28 mouse cellular contexts compared by ENCODE assay signal in the genomic region with DNA sequence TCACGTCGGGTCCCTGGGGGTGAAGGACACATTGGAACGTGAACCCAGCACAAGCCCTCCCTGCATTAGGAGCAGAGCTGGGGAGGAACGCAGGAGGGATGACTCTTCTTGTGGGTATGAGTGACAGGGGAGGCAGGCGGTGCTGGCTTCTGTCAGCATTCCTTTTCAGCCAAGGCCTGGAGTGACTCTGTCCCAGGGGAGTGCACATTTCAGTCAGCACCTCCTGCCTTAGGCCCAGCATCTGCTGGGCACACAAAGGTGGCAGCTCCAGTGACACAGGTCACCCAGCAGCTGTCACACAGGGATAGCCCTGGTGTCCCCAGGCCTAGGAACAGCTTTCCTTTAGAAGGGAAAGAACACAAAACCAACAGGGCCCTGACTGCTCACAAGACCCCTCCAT. TPM values are rescaled to one million over a fixed set of nuclear protein-coding genes. Genes with fewer than 3 reads are reported as not detected.
A peak's percentile ranks its signal among the peaks of the same experiment; 100 is the strongest.
DNase-seq lines count a peak whose midpoint lies in the region; ATAC-seq and TF ChIP-seq lines count a peak whose summit lies in the region.
"Had no signal": no experiment of that assay in that cellular context is flagged by ENCODE, and none has a peak within 500 bp of the region (broad histone marks: within the 10 kb centered on the region; RNA-seq: fewer than 3 reads in every experiment).

No protein-coding gene starts in this region.

- 0 out of 2 replicates have a peak, but pooled peaks cover 3% of the 10 kb centered on the region for H3K27me3 ChIP-seq in hindbrain, embryonic 10.5 days (ENCODE audit: insufficient read depth, poor library complexity, severe bottlenecking)
- H3K27me3 ChIP-seq in hindbrain, postnatal 0 days (ENCODE audit: insufficient read depth, low read length), result no peaks in the 10 kb centered on the region
- no peaks in the 10 kb centered on the region for H3K27me3 ChIP-seq in embryonic facial prominence, embryonic 15.5 days
- H3K27me3 ChIP-seq: forebrain, embryonic 15.5 days; hindbrain, embryonic 12.5 days; midbrain, embryonic 13.5 days; neural tube, embryonic 13.5 days had no signal

- TF ChIP-seq CTCF in hindbrain, postnatal 0 days (IDR thresholded peaks at IDR 0.05; ENCODE audit: low read depth), result no peak

- no peaks in the 10 kb centered on the region for H3K9me3 ChIP-seq in hindbrain, embryonic 10.5 days
- H3K9me3 ChIP-seq in hindbrain, postnatal 0 days (ENCODE audit: low read length), result no peaks in the 10 kb centered on the region
- no peaks in the 10 kb centered on the region for H3K9me3 ChIP-seq in embryonic facial prominence, embryonic 15.5 days (replicated peaks)
- H3K9me3 ChIP-seq: forebrain, embryonic 15.5 days; hindbrain, embryonic 12.5 days; midbrain, embryonic 13.5 days; neural tube, embryonic 13.5 days had no signal

- H3K4me1 ChIP-seq in hindbrain, embryonic 10.5 days (replicated peaks), result peaks cover 45% of the 10 kb centered on the region
- no peaks in the 10 kb centered on the region for H3K4me1 ChIP-seq in hindbrain, postnatal 0 days (ENCODE audit: insufficient read depth, low read length)
- H3K4me1 ChIP-seq in embryonic facial prominence, embryonic 15.5 days, result no peaks in the 10 kb centered on the region
- H3K4me1 ChIP-seq: forebrain, embryonic 15.5 days; hindbrain, embryonic 12.5 days; midbrain, embryonic 13.5 days; neural tube, embryonic 13.5 days had no signal

- no peak for ATAC-seq in hindbrain, postnatal 0 days
- ATAC-seq in embryonic facial prominence, embryonic 15.5 days (ENCODE audit: insufficient number of reproducible peaks, low FRiP score, low TSS enrichment, low read depth), result peak; percentile 26; the same call in 1 of the 2 replicates
- ATAC-seq: CD4-positive, CD25-positive, alpha-beta regulatory T cell, adult 4 months; forebrain, embryonic 15.5 days; inflammation-experienced regulatory T-cells, adult 6 months; midbrain, embryonic 13.5 days had no signal

- peak overlapping the region; percentile 20; the same call in 1 of the 2 replicates for H3K27ac ChIP-seq in hindbrain, embryonic 10.5 days
- H3K27ac ChIP-seq in hindbrain, postnatal 0 days, result no peak overlapping the region
- H3K27ac ChIP-seq in embryonic facial prominence, embryonic 15.5 days (replicated peaks), result no peak overlapping the region
- H3K27ac ChIP-seq: forebrain, embryonic 15.5 days; hindbrain, embryonic 12.5 days; liver, embryonic 14.5 days; macrophage; midbrain, embryonic 13.5 days; neural tube, embryonic 13.5 days had no signal

- peak; percentile 76 for DNase-seq in gastrocnemius, adult 18-20 months (ENCODE audit: low spot score)
- no peak for DNase-seq in gastrocnemius, postnatal 10 days
- no peak for DNase-seq in hindbrain, embryonic 10.5 days (ENCODE audit: low spot score)
- no peak for DNase-seq in hindbrain, postnatal 0 days (ENCODE audit: low spot score)
- DNase-seq in gastrocnemius, postnatal 36 days, result peak; percentile 28 to 39
- DNase-seq in retina, postnatal 1 day, result no peak
- DNase-seq: adrenal gland, postnatal 14 days; cerebellum, adult 11-12 months; cerebellum, adult 9-11 months; heart, postnatal 10 days; kidney, adult 11 months; kidney, postnatal 25 days; left cerebral cortex, postnatal 4 days; liver; lung, adult 2 months; lung, postnatal 10 days; thymus, postnatal 4 days had no signal

- no peak overlapping the region for H3K4me2 ChIP-seq in hindbrain, postnatal 0 days (ENCODE audit: low read depth, low read length)
- no peak overlapping the region for H3K4me2 ChIP-seq in embryonic facial prominence, embryonic 15.5 days (replicated peaks)
- H3K4me2 ChIP-seq: forebrain, embryonic 15.5 days; heart, embryonic 11.5 days; hindbrain, embryonic 12.5 days; midbrain, embryonic 13.5 days; neural tube, embryonic 13.5 days had no signal

- H3K36me3 ChIP-seq in hindbrain, embryonic 10.5 days, result peaks cover 66% of the 10 kb centered on the region
- H3K36me3 ChIP-seq in hindbrain, postnatal 0 days (ENCODE audit: insufficient read depth, low read length), result peaks cover 31% of the 10 kb centered on the region
- H3K36me3 ChIP-seq in embryonic facial prominence, embryonic 15.5 days, result peaks cover 25% of the 10 kb centered on the region

- H3K9ac ChIP-seq in hindbrain, postnatal 0 days (replicated peaks; ENCODE audit: low read length), result no peak overlapping the region
- H3K9ac ChIP-seq in embryonic facial prominence, embryonic 15.5 days, result no peak overlapping the region
- H3K9ac ChIP-seq: forebrain, embryonic 15.5 days; hindbrain, embryonic 12.5 days; liver, embryonic 14.5 days; midbrain, embryonic 13.5 days; neural tube, embryonic 13.5 days had no signal

- no peak overlapping the region for H3K4me3 ChIP-seq in hindbrain, embryonic 10.5 days
- H3K4me3 ChIP-seq in hindbrain, postnatal 0 days (ENCODE audit: low read length), result no peak overlapping the region
- H3K4me3 ChIP-seq in embryonic facial prominence, embryonic 15.5 days (replicated peaks), result no peak overlapping the region
- H3K4me3 ChIP-seq: forebrain, embryonic 15.5 days; hindbrain, embryonic 12.5 days; midbrain, embryonic 13.5 days; neural tube, embryonic 13.5 days had no signal

- intact Hi-C loops in gastrocnemius, postnatal 36 days (cut with DNase I), result no loop called here

- WGBS in hindbrain, embryonic 10.5 days, result 74% methylated on average over 5 of the region's 5 CpGs
- 69% methylated on average over 5 of the region's 5 CpGs for WGBS in hindbrain, postnatal 0 days
- 59% methylated on average over 5 of the region's 5 CpGs for WGBS in embryonic facial prominence, embryonic 15.5 days

RNA-seq across cellular contexts. Expression of a gene that starts 12.8 kb away (rescaled TPM):
- total RNA-seq in gastrocnemius, adult 18-20 months (2021), result under 1 TPM in 1 of 2 experiments, not detected in 1; 0.14 TPM
- under 1 TPM; 0.14 to 0.29 TPM for total RNA-seq in gastrocnemius, postnatal 10 days (2021)
- polyA plus RNA-seq in hindbrain, embryonic 10.5 days (2016; fragmentation: Nextera tagmentation; extraction: Ambion mirVana), result 15.1 and 29.1 TPM in 2 replicates
- total RNA-seq in hindbrain, postnatal 0 days (2014; rRNA removed), result 37.6 and 40.0 TPM in 2 replicates
- 15.5 and 16.6 TPM in 2 replicates for polyA plus RNA-seq in hindbrain, postnatal 0 days (2015; fragmentation: Nextera tagmentation; extraction: Ambion mirVana)
- 30.6 and 69.8 TPM in 2 replicates for polyA plus RNA-seq in embryonic facial prominence, embryonic 15.5 days (2015; fragmentation: Nextera tagmentation; extraction: Ambion mirVana)
- not detected for total RNA-seq in gastrocnemius, postnatal 36 days (2021)
- total RNA-seq: granulocyte monocyte progenitor cell, adult 5-6 weeks; heart, postnatal 10 days had no signal
- polyA plus RNA-seq: CD4-positive, CD25-positive, alpha-beta regulatory T cell, adult 4 months; inflammation-experienced regulatory T-cells, adult 6 months; macrophage had no signal

RNA-seq across cellular contexts. Expression of a gene that starts 40.9 kb away (rescaled TPM):
- 10 to 100 TPM; 69.0 to 86.7 TPM for total RNA-seq in gastrocnemius, adult 18-20 months (2021)
- 10 to 100 TPM; 62.7 to 68.3 TPM for total RNA-seq in gastrocnemius, postnatal 10 days (2021)
- polyA plus RNA-seq in hindbrain, embryonic 10.5 days (2016; fragmentation: Nextera tagmentation; extraction: Ambion mirVana), result 52.2 and 79.2 TPM in 2 replicates
- 84.6 and 95.3 TPM in 2 replicates for total RNA-seq in hindbrain, postnatal 0 days (2014; rRNA removed)
- polyA plus RNA-seq in hindbrain, postnatal 0 days (2015; fragmentation: Nextera tagmentation; extraction: Ambion mirVana), result 128 TPM in 2 replicates
- polyA plus RNA-seq in embryonic facial prominence, embryonic 15.5 days (2015; fragmentation: Nextera tagmentation; extraction: Ambion mirVana), result 67.5 and 68.8 TPM in 2 replicates
- 10 to 100 TPM; 85.9 to 94.8 TPM for total RNA-seq in gastrocnemius, postnatal 36 days (2021)

Comparison
In these comparisons a context has a peak if more than half of its experiments do, and no peak if none do; other contexts are left out.
1. DNase-seq: peak in gastrocnemius, adult 18-20 months (single experiment) and gastrocnemius, postnatal 36 days (2 of 2); none in gastrocnemius, postnatal 10 days (single experiment), hindbrain, embryonic 10.5 days (single experiment), hindbrain, postnatal 0 days (single experiment) and retina, postnatal 1 day (single experiment).
2. RNA of a gene that starts 12.8 kb away (total RNA-seq): 37.6 to 40.0 TPM in hindbrain, postnatal 0 days; 0.14 to 0.29 TPM in gastrocnemius, postnatal 10 days, 0.14 TPM in gastrocnemius, adult 18-20 months and not detected in gastrocnemius, postnatal 36 days; every median in the first group is over 10 times any median in the second.